Mouse (Mus musculus) cerebellum, adult 11 months (tissue): ENCODE results near the gene Tmc8.
"Not testable (repeated sequence)": the region's sequence is repeated elsewhere in the genome, so short reads cannot be mapped to it uniquely, and the experiment has no call there.

Source experiments
- DNase-seq: peaks from one replicate; pipeline ENCODE4 v3.0.0; 2022

The Tmc8 gene

GRCm38 (mm10) chr11:117826164-117826563, 44.3 kb downstream of the Tmc8 start:
- DNase-seq = no peak

- DNase-seq = no peak
These were observed 45.0 kb downstream of the Tmc8 start for GRCm38 (mm10) chr11:117826916-117827315.

GRCm38 (mm10) chr11:117827386-117827785, 45.5 kb downstream of the Tmc8 start:
- no peak for DNase-seq

- no peak for DNase-seq
These were observed 46.4 kb downstream of the Tmc8 start for GRCm38 (mm10) chr11:117828149-117828887.

- DNase-seq = no peak
These were observed 47.2 kb downstream of the Tmc8 start for GRCm38 (mm10) chr11:117828888-117829604.

GRCm38 (mm10) chr11:117829671-117830215, 47.9 kb downstream of the Tmc8 start:
- DNase-seq = no peak

- DNase-seq = no peak
These were observed 48.5 kb downstream of the Tmc8 start for GRCm38 (mm10) chr11:117830401-117830800.

GRCm38 (mm10) chr11:117832086-117832969, 50.5 kb downstream of the Tmc8 start:
- peak; percentile 34 for DNase-seq

- not testable (repeated sequence) for DNase-seq
These were observed 51.6 kb downstream of the Tmc8 start for GRCm38 (mm10) chr11:117833509-117833908.

GRCm38 (mm10) chr11:117834086-117834485, 52.2 kb downstream of the Tmc8 start:
- no peak for DNase-seq

- DNase-seq = no peak
These were observed 54.4 kb downstream of the Tmc8 start for GRCm38 (mm10) chr11:117836306-117836705.

GRCm38 (mm10) chr11:117838572-117838971, 56.7 kb downstream of the Tmc8 start:
- no peak for DNase-seq

GRCm38 (mm10) chr11:117839021-117839420, 57.1 kb downstream of the Tmc8 start:
- no peak for DNase-seq

GRCm38 (mm10) chr11:117840910-117841309, 59.0 kb downstream of the Tmc8 start:
- DNase-seq = no peak
